Mouse (Mus musculus) liver, postnatal 0 days (tissue): ENCODE measurements at regions not wholly inside any gene's neighbourhood (a gene's known extent, or its start where the extent isn't known, plus 50 kb on each side); places are given as distances from the start of the nearest gene placed in this dataset.

Experiments used
- CTCF ChIP-seq: sonication (generic); IDR thresholded peaks from 2 replicates; pipeline ENCODE4 v1.5.1; 2016; ENCODE audit warnings: antibody characterized with exemption, low read depth
- EP300 ChIP-seq: IDR thresholded peaks from 2 replicates; pipeline ENCODE4 v1.6.1; 2016; ENCODE audit warnings: antibody characterized with exemption, low read depth, mild to moderate bottlenecking

- TF ChIP-seq CTCF (no peak), EP300 (no peak)
Measured at GRCm38 (mm10) chr10:99377548-99377947, 114.5 kb downstream of the Dusp6 start.
